Mouse (Mus musculus) MEL (cell line): ENCODE data around the gene Atxn7l1.

Experiments used
- CTCF ChIP-seq, 3 experiments: IDR thresholded peaks in 2 of 3; conservative IDR thresholded peaks in 1 of 3; 2 replicates each; pipeline ENCODE4 v1.5.1; 2011 to 2012; ENCODE audit warnings: low read length in 3 of 3, low read depth in 2 of 3, mild to moderate bottlenecking in 2 of 3, improper control_type of control experiment in 1 of 3, inconsistent platforms in 1 of 3, mixed read lengths in 1 of 3, moderate library complexity in 1 of 3; ENCODE audit not compliant: control insufficient read depth in 1 of 3, insufficient read depth in 1 of 3, poor library complexity in 1 of 3, severe bottlenecking in 1 of 3
- E2F4 ChIP-seq: IDR thresholded peaks from 2 replicates; pipeline ENCODE4 v1.6.1; 2011; ENCODE audit warnings: low read depth, low read length, improper control_type of control experiment, borderline replicate concordance
- GATA1 ChIP-seq: IDR thresholded peaks from 2 replicates; pipeline ENCODE4 v1.6.1; 2011; ENCODE audit warnings: low read depth, low read length, improper control_type of control experiment
- KAT2A ChIP-seq: conservative IDR thresholded peaks from 2 replicates; pipeline ENCODE4 v1.6.1; 2012; ENCODE audit warnings: low read depth, low read length, improper control_type of control experiment, inconsistent platforms
- MAX ChIP-seq: IDR thresholded peaks from 2 replicates; pipeline ENCODE4 v1.6.1; 2011; ENCODE audit warnings: low read length, improper control_type of control experiment
- MYC ChIP-seq: IDR thresholded peaks from 2 replicates; pipeline ENCODE4 v1.6.1; 2011; ENCODE audit warnings: low read depth, mild to moderate bottlenecking, low read length, improper control_type of control experiment, moderate library complexity
- NELFE ChIP-seq: IDR thresholded peaks from 2 replicates; pipeline ENCODE4 v1.6.1; 2011; ENCODE audit warnings: low read depth, low read length, improper control_type of control experiment
- NRF1 ChIP-seq: IDR thresholded peaks from 2 replicates; pipeline ENCODE4 v1.6.1; 2014; ENCODE audit warnings: low read depth, mild to moderate bottlenecking, inconsistent platforms, low read length, improper control_type of control experiment, moderate library complexity; ENCODE audit not compliant: poor library complexity, insufficient read depth, severe bottlenecking
- POLR2A ChIP-seq, 2 experiments: IDR thresholded peaks; 2 replicates each; pipeline ENCODE4 v1.6.1; 2011 to 2012; ENCODE audit warnings: low read length in 2 of 2, mild to moderate bottlenecking in 2 of 2, control low read depth in 1 of 2, improper control_type of control experiment in 1 of 2, low read depth in 1 of 2, moderate library complexity in 1 of 2; ENCODE audit not compliant: control insufficient read depth in 1 of 2, insufficient read depth in 1 of 2, poor library complexity in 1 of 2
- RCOR1 ChIP-seq: IDR thresholded peaks from 2 replicates; pipeline ENCODE4 v1.6.1; 2012; ENCODE audit warnings: low read depth, mild to moderate bottlenecking, inconsistent platforms, low read length, improper control_type of control experiment
- TAL1 ChIP-seq: IDR thresholded peaks from 2 replicates; pipeline ENCODE4 v1.6.1; 2012; ENCODE audit warnings: mild to moderate bottlenecking, inconsistent platforms, low read length, moderate library complexity, mixed read lengths
- USF1 ChIP-seq: IDR thresholded peaks from 2 replicates; pipeline ENCODE4 v1.6.1; 2014; ENCODE audit warnings: low read depth, mild to moderate bottlenecking, inconsistent platforms, low read length, improper control_type of control experiment, moderate library complexity
- ZC3H11A ChIP-seq: IDR thresholded peaks from 2 replicates; pipeline ENCODE4 v1.6.1; 2012; ENCODE audit warnings: low read depth, mild to moderate bottlenecking, inconsistent platforms, low read length, improper control_type of control experiment

GRCm38 (mm10) chr12:33334951-33335350 lies 187.5 kb downstream of the Atxn7l1 start:
- TF ChIP-seq USF1, result no peak
- TF ChIP-seq GATA1, result peak; percentile 93
- peak; percentile 93 for TF ChIP-seq TAL1
- TF ChIP-seq NELFE, result no peak
- TF ChIP-seq MYC, result no peak
- 0 out of 4 replicates have a peak, but pooled peaks of 1 of the 2 experiments have one; percentile 16 for TF ChIP-seq POLR2A (IDR thresholded peaks at IDR 0.05; ENCODE audit: control insufficient read depth in 1 of 2, insufficient read depth in 1 of 2, low read depth in 1 of 2, low read length in 2 of 2, poor library complexity in 1 of 2)
- no peak for TF ChIP-seq CTCF (IDR thresholded peaks at IDR 0.05 in 2 of 3, conservative IDR thresholded peaks at IDR 0.05 in 1 of 3; ENCODE audit: control insufficient read depth in 1 of 3, insufficient read depth in 1 of 3, low read depth in 2 of 3, low read length in 3 of 3, poor library complexity in 1 of 3, severe bottlenecking in 1 of 3)
- no peak for TF ChIP-seq RCOR1
- no peak for TF ChIP-seq KAT2A
- TF ChIP-seq ZC3H11A, result no peak
- TF ChIP-seq NRF1, result no peak
- no peak for TF ChIP-seq E2F4
- TF ChIP-seq MAX, result peak; percentile 76
